Mouse (Mus musculus): ENCODE measurements at regions not wholly inside any gene's neighbourhood (a gene's known extent, or its start where the extent isn't known, plus 50 kb on each side); places are given as distances from the start of the nearest gene placed in this dataset.

GRCm38 (mm10) chr9:47054595-47054994 lies 56.1 kb downstream of the Gm4791 start:
- no peak for DNase-seq (ENCODE audit: inconsistent age in 2 of 2, low spot score in 1 of 2)

GRCm38 (mm10) chr9:47055558-47055957 lies 57.0 kb downstream of the Gm4791 start:
- no peak for DNase-seq (ENCODE audit: inconsistent age in 2 of 2, low spot score in 1 of 2)

GRCm38 (mm10) chr9:47059339-47060005 lies 60.9 kb downstream of the Gm4791 start:
- DNase-seq (ENCODE audit: inconsistent age in 2 of 2, low spot score in 1 of 2): no peak

GRCm38 (mm10) chr9:47060757-47061156 lies 62.2 kb downstream of the Gm4791 start:
- DNase-seq (ENCODE audit: inconsistent age in 2 of 2, low spot score in 1 of 2): no peak

GRCm38 (mm10) chr9:47062516-47062915 lies 64.0 kb downstream of the Gm4791 start:
- no peak for DNase-seq (ENCODE audit: inconsistent age in 2 of 2, low spot score in 1 of 2)

- DNase-seq (ENCODE audit: inconsistent age in 2 of 2, low spot score in 1 of 2): no peak
Measured at GRCm38 (mm10) chr9:47063751-47064150, 65.2 kb downstream of the Gm4791 start.

GRCm38 (mm10) chr9:47064463-47065032 lies 66.0 kb downstream of the Gm4791 start:
- no peak for DNase-seq (ENCODE audit: inconsistent age in 2 of 2, low spot score in 1 of 2)

GRCm38 (mm10) chr9:47069436-47069835 lies 70.9 kb downstream of the Gm4791 start:
- no peak for DNase-seq (ENCODE audit: inconsistent age in 2 of 2, low spot score in 1 of 2)

- no peak for DNase-seq (ENCODE audit: inconsistent age in 2 of 2, low spot score in 1 of 2)
Measured at GRCm38 (mm10) chr9:47070958-47071357, 72.4 kb downstream of the Gm4791 start.

- no peak for DNase-seq (ENCODE audit: inconsistent age in 2 of 2, low spot score in 1 of 2)
Measured at GRCm38 (mm10) chr9:47076946-47077345, 78.4 kb downstream of the Gm4791 start.

GRCm38 (mm10) chr9:47077416-47077815 lies 78.9 kb downstream of the Gm4791 start:
- DNase-seq (ENCODE audit: inconsistent age in 2 of 2, low spot score in 1 of 2): no peak

- DNase-seq (ENCODE audit: inconsistent age in 2 of 2, low spot score in 1 of 2): no peak
Measured at GRCm38 (mm10) chr9:47077945-47078344, 79.4 kb downstream of the Gm4791 start.

- no peak for DNase-seq (ENCODE audit: inconsistent age in 2 of 2, low spot score in 1 of 2)
Measured at GRCm38 (mm10) chr9:47081407-47081806, 82.9 kb downstream of the Gm4791 start.

GRCm38 (mm10) chr9:47091796-47092195 lies 93.3 kb downstream of the Gm4791 start:
- peak in 1 of 2 experiments; percentile 42 for DNase-seq (ENCODE audit: inconsistent age in 2 of 2, low spot score in 1 of 2)

GRCm38 (mm10) chr9:47095656-47096055 lies 97.1 kb downstream of the Gm4791 start:
- no peak for DNase-seq (ENCODE audit: inconsistent age in 2 of 2, low spot score in 1 of 2)

- no peak for DNase-seq (ENCODE audit: inconsistent age in 2 of 2, low spot score in 1 of 2)
Measured at GRCm38 (mm10) chr9:47103316-47103715, 104.8 kb downstream of the Gm4791 start.

GRCm38 (mm10) chr9:47103966-47104365 lies 105.4 kb downstream of the Gm4791 start:
- DNase-seq (ENCODE audit: inconsistent age in 2 of 2, low spot score in 1 of 2): peak; percentile 32 to 49

- no peak for DNase-seq (ENCODE audit: inconsistent age in 2 of 2, low spot score in 1 of 2)
Measured at GRCm38 (mm10) chr9:47108096-47108495, 109.6 kb downstream of the Gm4791 start.

- no peak for DNase-seq (ENCODE audit: inconsistent age in 2 of 2, low spot score in 1 of 2)
Measured at GRCm38 (mm10) chr9:47119253-47119652, 120.7 kb downstream of the Gm4791 start.

GRCm38 (mm10) chr9:47123113-47123512 lies 124.6 kb downstream of the Gm4791 start:
- no peak for DNase-seq (ENCODE audit: inconsistent age in 2 of 2, low spot score in 1 of 2)

- DNase-seq (ENCODE audit: inconsistent age in 2 of 2, low spot score in 1 of 2): no peak
Measured at GRCm38 (mm10) chr9:47125517-47125916, 127.0 kb downstream of the Gm4791 start.

GRCm38 (mm10) chr9:47126236-47126635 lies 127.7 kb downstream of the Gm4791 start:
- DNase-seq (ENCODE audit: inconsistent age in 2 of 2, low spot score in 1 of 2): peak in 1 of 2 experiments; percentile 28
